ENCODE assay signal across 17 mouse cellular contexts in the genomic region with DNA sequence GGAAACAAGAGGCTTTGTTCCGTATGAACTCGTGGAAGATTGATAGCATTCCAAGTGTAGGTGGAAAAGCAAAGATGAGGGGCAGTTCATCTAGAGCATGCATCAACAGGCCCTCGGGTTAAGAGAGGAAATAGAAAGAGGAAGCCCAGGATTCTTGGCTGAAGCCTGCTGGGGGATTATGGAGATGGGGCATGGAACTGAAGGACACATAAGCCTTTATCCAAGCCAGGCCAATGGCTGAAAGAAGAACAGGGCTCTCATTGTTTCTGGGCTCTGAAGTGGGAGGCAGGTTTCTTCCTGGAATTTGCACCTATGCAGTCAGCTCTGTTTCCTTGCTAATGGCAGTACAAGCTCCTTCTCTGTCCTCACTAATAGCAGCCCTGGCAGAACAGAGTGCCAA.
"Had no signal": no experiment of that assay in that cellular context is flagged by ENCODE, and none has a peak within 500 bp of the region (broad histone marks: within the 10 kb centered on the region; RNA-seq: fewer than 3 reads in every experiment).

No protein-coding gene starts in this region.

- H3K4me2 ChIP-seq: liver, embryonic 15.5 days; lung, embryonic 15.5 days; midbrain, embryonic 11.5 days; midbrain, embryonic 15.5 days; neural tube, embryonic 13.5 days had no signal

- DNase-seq: kidney, adult 9 months; kidney, postnatal 10 days; kidney, postnatal 4 days; lung, postnatal 4 days; retina, postnatal 1 day; right cerebral cortex, postnatal 4 days; spleen, adult 18-20 months; thymus, adult 2 months; thymus, postnatal 36 days had no signal

- H3K4me3 ChIP-seq: layer of hippocampus, adult 2 months; left cerebral cortex, adult 2 months; liver, embryonic 15.5 days; lung, embryonic 15.5 days; midbrain, embryonic 15.5 days; neural tube, embryonic 13.5 days had no signal

- H3K36me3 ChIP-seq: liver, embryonic 15.5 days; lung, embryonic 15.5 days; midbrain, embryonic 15.5 days; neural tube, embryonic 13.5 days had no signal

- H3K27ac ChIP-seq: layer of hippocampus, adult 2 months; left cerebral cortex, adult 2 months; liver, embryonic 15.5 days; lung, embryonic 15.5 days; midbrain, embryonic 15.5 days; neural tube, embryonic 13.5 days had no signal

- ATAC-seq: intestine, embryonic 16.5 days; midbrain, embryonic 15.5 days had no signal

- H3K27me3 ChIP-seq: liver, embryonic 15.5 days; lung, embryonic 15.5 days; midbrain, embryonic 15.5 days; neural tube, embryonic 13.5 days had no signal

- H3K9ac ChIP-seq: liver, embryonic 15.5 days; lung, embryonic 15.5 days; midbrain, embryonic 15.5 days; neural tube, embryonic 13.5 days had no signal

- H3K9me3 ChIP-seq: liver, embryonic 15.5 days; lung, embryonic 15.5 days; midbrain, embryonic 15.5 days; neural tube, embryonic 13.5 days had no signal

- H3K4me1 ChIP-seq: liver, embryonic 15.5 days; lung, embryonic 15.5 days; midbrain, embryonic 15.5 days had no signal
